Mouse (Mus musculus) urinary bladder, adult 18-20 months (tissue): ENCODE measurements around the gene Ano6.

Experiments
- DNase-seq, 2 experiments: peaks; one replicate each; pipeline ENCODE4 v3.0.0; 2022; ENCODE audit warnings: low spot score in 2 of 2, mixed read lengths in 2 of 2

Ano6 gene

DNA sequence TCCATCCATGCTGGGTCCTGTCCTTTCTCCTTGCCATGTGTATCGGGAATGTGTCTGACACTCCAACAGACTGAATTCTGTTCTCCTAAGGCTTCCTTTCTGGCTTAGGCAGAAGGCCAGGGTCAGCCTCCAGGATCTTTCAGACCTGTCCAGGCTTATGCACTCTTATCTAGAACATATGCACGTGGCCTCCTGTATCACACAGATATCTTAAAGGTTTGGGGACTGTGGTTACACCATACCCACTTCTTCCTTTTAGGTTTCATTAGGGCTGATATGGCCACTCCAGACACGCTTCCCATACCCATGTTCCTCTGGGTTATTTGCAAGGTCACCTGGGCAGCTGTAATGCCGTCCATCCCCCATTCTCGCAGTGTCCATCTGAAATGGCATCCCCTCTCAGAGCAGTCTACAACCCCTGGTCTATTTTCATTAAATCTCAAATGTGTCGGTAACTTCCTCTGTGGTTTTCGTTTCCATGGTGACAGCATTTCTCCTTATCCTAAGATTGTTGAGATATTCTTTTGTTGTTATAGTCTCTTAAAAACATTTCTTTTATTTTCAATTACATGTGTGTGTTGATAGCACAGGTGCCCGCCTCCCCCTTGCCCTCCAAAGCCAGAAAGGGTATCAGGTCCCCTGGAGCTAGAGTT is 134.8 kb downstream of the Ano6 start:
- DNase-seq, result no peak

DNA sequence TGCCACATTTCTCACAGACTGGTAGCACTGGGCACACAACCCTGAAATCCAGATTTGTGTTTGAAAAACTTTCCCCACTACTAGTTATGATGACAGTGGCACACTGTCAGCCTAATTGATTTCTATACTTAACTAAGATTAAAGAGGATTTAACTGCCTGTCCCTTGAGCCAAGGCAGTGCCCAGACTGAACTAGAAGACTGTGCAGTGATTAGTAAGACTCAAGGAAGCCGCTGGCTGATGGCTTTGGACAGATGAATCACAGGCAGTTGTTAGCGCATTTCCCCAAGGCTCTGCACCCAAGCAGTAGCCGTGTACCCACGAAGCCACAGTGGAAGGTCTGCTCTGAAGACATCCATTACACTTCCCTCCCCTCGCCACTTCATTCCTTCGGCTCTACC is 138.4 kb downstream of the Ano6 start:
- DNase-seq, result no peak

DNA sequence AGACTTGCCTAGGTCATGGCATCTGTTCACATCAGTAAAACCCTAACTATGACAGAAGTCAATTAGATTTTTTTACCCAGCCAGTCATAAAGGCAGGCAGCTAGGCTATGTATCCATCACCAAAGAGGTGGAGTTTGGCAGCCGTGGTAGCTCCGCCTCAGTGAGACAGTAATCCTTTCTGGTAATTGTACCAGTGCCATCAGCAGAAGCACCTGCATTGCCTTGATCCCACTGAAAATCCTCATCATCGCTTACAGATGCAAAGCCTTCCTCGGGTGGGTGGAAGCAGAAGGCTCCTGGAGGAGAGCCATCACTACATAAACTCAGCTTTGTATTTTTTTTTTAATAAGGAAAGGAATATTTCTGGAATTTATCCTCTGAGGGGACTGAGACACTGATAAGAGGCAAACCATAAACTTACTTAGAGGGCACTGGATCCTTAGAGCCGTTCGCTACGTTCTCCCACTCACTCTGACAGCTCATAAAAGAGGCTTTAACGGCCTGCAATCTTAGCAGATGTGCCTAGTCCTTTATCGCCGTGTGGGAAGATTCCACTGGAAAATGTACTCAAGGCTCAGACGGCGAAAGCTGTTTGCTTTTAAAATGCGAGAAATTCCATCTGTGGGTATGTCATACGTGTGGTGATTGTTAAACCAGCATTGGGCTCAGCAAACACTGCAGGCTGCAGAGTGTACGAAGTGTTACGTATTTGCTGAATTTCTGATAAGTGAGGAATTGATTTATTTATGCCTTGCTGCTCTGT is 140.6 kb downstream of the Ano6 start:
- DNase-seq, result peak in 1 of 2 experiments; percentile 49

DNA sequence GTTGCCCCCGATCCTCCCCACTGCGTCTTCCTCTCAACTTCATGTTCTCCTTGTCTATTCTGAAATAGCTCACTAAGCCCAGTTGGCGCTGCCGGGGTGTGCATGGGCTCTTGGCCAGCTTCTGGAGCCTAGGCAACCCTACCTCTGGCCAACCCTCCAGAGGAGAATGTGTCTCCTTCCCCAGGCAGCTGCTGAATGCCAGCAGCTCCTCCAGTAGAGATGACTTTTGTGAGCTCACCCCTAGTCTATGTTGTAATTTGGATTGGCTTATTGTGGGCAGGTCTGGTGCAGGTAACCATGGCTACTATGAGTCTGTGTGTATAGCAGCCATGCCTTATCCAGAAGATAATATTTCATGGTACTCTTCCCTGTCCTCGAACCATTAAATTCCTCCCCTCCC is 141.7 kb downstream of the Ano6 start:
- DNase-seq, result peak in 1 of 2 experiments; percentile 46

DNA sequence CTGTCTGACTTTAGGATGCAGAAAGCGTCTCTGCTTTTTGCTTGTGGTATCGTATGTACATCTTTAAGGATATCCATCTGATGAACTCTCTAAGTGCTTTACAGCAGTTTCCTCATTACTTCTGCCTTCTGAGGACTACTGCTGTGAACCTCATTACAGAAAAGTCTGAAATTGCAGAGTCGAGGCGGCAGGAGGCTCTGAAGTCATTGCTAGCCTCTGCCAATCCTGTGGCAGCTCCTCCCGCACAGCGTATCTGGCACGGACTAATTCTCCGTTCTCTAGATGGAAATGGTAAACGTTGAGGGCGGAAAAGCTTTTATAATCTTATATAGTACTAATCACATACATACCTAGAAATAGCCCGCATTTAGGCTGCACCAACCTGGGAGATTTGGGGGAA is 144.5 kb downstream of the Ano6 start:
- no peak for DNase-seq

GRCm38 (mm10) chr15:95943470-95943869 is 152.8 kb downstream of the Ano6 start:
- no peak for DNase-seq

DNA sequence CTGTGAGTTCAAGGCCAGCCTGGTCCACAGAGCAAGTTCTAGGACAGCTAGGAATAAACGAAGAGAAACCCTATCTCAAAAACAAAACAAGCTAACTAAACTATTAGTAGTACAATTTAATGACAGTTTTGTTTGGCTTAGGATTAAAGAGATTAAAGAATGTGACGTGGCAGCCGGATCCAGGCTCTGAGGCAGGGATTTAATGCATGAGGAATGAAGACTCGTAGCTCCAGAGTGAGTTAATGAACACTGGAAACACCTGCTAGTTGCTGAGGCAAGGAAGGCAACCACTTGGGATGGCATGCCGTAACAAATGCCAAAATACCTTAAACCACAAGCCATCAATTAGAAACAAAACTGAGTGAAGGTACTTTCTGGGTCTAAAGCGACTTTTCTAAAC is 153.7 kb downstream of the Ano6 start:
- DNase-seq, result no peak

GRCm38 (mm10) chr15:95945951-95946708 is 155.5 kb downstream of the Ano6 start:
- no peak for DNase-seq

DNA sequence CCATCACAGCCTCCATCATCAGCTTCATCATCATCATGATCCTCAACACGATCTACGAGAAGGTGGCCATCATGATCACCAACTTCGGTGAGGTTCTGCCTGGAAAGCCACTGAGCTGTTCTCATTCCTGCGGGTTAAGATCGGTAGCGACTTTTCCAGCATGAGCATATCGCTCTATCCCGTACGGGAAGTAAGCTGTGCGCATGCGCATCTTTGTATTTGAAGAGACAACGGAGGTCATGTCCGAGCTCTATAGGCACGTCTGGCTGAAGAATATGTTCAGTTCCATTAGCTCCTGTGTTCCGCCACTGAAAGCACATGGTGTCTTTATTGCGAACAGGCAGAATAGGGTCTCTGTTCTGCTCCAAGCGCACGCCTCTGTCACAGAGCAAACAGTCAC is 157.8 kb downstream of the Ano6 start:
- DNase-seq, result no peak

GRCm38 (mm10) chr15:95949336-95949735 is 158.7 kb downstream of the Ano6 start:
- DNase-seq, result no peak

DNA sequence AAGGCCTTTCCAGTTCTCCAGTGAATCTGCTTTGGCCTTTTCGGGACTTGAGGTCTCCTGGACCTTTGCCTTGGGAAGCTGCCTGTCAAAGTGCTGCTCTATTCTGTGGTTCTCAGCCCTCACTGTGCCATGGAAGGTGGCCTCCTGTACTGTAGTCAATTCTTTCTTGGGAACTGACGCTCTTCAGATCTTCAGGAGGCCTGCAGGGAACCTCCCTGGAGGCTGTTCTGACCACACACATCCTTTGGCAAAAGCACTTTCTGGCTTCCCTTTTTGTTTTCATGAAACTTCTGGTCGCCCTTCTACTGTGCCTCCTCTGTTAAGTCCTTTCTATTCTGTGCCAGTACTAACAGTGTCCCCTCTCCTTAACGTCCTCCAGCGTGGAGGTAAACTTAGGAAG is 160.9 kb downstream of the Ano6 start:
- no peak for DNase-seq

DNA sequence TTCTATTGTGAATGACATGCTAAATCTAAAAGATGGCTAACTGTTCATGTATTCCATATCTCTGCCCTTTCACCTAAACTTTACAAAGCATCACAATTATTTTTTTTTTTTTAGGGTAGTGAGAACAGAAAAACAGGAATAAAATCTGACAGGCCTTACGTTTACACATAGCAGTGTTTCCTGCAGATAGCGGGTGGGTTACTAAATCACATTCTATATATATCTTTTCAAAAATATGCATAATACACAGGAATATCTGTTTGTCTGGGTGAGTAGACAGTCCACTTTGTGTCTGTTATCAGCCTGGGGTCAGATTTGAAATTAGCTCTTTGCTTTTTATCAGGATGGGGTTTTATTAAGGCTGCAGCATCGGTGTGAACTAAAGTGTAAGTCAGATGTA is 166.0 kb downstream of the Ano6 start:
- no peak for DNase-seq

- no peak for DNase-seq
These were observed 171.9 kb downstream of the Ano6 start for GRCm38 (mm10) chr15:95962411-95963123.

GRCm38 (mm10) chr15:95963124-95963482 is 172.5 kb downstream of the Ano6 start:
- no peak for DNase-seq

DNA sequence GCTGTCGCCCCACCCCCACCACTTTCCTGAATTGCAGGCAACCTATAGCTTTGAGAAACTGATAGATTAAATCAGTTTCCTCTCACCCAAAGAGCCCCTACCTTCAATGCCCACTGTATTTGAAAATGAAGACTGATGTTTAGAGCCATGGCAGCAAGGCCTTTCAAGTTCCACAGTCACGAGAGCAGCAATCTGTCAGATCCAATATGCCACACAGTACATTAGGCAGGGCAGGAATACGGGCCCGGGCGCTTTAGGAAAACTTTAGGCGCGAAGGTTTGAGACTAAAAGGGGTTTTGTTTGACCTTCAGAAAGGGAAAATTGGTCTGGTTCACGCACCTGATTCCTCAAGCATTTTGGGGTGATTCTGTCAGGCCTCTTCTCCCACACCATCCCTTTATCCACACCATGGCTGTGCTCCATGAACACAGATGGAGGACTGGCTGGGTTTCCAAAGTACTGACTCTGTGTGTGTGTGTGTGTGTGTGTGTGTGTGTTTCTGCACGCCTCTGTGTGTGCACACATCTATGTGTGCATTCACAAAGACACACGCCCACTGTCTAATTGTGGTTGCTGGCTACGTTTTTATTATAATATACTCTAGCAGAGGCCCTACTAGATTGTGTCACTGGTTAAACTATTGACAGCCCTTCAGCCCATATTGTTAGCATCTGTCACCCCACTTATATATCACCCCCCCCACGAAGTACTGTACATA is 173.0 kb downstream of the Ano6 start:
- DNase-seq, result no peak

DNA sequence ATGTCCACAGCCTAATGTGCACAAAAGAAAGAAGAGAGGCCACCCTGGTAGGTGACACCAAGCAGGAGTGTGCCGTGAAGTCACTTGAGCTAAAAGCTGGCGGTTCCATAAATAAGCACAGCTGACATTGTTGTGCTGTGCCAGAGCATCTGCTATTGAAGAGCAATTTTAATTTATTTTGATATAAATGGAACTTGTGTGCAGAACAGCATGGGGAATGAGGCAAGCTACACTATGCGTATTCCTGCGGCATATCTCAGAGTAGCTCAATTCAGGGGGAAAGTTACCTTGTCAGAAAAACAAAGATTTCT is 173.6 kb downstream of the Ano6 start:
- no peak for DNase-seq

DNA sequence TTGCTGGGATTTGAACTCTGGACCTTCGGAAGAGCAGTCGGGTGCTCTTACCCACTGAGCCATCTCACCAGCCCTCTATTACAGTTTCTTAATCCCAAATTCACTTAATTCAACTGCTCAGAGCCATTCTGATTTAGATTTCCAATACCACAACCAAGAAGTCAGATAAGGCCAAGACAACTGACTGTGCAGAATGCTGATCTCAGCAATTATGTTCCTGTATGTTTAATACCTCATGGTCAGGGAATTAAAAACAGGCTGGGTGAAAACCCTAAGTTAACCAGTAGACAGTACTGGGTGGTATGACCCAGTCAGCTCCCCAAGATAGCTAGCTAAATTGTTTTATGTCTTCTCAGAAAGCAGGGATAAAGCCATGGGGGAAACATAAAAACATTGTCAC is 176.3 kb downstream of the Ano6 start:
- no peak for DNase-seq

GRCm38 (mm10) chr15:95967516-95968196 is 177.0 kb downstream of the Ano6 start:
- no peak for DNase-seq

DNA sequence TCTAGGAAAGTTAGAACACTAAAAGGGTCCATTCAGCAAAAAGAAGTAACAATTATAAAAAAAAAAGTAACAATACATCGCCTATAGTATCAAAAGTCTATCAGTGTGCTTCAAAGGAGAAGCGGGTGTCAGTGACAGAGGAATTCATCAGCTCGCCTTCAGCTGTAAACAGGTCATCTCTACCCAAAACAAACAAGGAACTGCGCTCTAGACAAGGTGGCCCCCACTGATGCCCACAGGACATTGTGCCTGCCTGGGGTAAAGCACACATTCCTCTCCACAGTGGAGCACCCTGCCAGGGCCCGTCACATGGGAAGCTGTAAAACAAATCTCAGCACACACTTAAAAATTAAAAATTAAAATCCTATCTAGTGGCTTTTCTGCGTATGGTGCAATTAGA is 179.0 kb downstream of the Ano6 start:
- DNase-seq, result no peak

DNA sequence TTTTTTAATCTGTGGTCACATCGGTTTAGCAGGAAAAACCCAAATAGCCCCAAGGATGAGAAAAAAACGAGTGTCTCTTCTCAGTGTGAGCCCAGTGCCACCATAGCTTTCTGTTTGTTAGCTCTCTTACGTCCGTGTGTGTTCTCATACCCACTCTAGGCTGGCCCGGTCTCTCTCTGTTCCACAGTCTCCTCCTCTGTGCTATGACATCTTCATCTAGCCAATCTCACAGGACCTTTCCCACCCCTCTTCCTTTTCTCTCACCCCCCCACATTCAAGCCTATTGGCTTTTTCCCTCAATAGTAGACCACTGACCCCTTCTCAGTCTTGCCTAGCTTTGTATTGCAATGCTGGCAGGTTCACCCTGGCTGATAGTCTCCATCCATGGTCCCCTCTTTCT is 179.5 kb downstream of the Ano6 start:
- no peak for DNase-seq

DNA sequence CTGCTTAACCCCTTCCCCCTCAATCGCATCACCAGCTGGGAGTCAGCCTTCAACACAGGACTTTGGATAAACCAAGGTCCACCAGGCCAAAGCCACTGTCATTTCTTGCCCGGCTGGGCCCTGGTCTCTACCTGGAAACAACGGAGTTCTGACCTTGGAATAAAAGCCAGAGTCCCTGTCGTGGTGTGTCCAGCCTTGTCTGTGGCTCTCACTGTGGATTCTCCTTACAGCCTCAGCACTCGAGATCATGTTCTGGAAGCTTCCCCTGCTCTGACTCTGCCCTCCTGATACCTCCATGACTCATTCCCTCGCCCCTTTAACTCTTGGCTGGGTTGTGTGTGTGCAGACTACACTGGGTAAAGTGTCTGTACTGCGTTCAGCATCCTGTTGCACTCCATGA is 180.0 kb downstream of the Ano6 start:
- no peak for DNase-seq
